Mouse (Mus musculus) ZHBTc4 (cell line): ENCODE results near the gene Tcf12.

Experiments used
- DNase-seq: peaks from one replicate; pipeline ENCODE4 v3.0.0-alpha.2; 2011; ENCODE audit warnings: low read depth, low spot score

Gene Tcf12

DNA sequence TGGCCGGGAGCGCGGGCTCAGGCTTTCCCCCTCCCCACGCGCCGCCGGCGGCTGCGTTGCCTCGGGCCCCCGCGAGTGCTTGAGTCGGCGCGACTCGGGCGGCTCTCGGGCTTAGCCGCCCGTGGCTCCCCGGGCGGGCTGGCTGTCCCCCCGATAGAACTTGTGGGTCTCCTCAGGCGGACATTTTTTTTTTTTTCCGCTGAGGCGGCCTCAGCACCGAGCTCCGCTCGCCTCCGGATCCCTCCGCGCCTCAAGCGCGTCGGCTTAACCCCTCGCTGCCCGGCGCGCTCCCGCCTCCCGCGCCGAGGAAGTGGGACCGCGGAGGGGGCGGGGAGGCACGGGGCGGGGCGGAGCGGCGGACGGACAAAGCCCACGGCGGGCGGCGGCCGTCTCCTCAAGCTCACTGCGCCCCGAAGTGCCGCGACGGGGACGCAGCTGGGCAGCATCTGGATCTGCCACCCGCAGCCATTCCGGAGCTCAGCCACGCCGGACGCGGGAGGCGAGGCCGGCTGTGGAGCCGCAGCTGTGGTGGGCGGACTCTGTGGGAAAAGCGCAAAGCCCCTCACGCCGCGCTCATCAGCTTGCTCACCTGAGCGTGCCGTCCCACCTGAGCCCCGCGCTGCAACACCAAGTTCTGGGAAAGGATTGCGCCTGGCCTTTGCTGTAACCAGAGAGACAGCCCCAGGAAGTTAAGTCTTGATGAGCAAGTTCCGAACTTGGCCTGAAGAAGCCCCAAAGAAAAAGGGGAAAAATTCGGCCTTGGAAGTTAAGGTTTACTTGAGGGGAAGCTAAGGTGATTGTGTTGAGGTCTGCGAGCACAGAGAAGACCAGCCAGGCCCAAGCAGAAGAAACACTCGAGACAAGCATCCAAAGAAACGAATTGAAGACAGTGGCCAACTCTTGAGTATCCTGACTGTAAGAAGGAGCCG is at the start of gene Tcf12:
Tcf12 (minus strand) TSS at position 250 of the 929 bp plus-strand sequence.
- DNase-seq = peak; percentile 96

DNA sequence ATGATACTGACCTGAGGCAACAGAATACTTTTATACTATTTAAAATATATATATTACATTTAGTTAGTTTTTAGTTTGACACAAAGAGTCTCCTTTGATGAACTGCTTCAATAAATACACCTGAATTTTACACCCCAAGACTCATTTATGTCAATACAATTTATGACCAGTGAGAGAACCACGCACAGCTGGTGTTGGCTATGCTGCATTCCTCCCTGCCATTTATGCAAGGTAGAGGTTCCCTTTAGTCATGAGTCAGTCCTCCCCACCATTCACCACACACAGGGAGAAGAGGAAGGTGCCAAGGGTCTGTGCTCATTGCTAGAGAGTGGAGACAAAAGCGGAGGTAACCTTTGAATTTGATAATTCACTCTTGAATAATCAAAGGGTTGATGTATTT is 46.7 kb upstream of the Tcf12 start:
- DNase-seq = no peak

DNA sequence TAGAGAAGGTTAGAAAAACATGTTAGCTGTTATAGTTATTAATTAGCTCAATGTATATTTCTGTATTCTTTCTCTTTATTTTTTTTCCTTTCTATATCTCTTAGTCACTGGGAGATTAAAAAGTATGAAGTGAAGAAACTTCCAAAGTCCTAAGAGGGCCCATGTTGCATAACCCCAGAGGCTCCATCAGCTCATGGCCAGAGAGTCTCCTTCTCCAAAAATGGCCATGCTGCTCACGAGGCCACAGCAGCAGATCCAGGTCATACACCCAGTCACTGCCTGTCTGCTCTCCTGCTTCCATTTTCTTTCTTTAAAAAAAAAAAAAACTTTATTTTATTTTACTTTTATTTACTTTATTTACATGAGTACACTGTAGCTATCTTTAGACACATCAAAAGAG is 45.4 kb upstream of the Tcf12 start:
- no peak for DNase-seq

DNA sequence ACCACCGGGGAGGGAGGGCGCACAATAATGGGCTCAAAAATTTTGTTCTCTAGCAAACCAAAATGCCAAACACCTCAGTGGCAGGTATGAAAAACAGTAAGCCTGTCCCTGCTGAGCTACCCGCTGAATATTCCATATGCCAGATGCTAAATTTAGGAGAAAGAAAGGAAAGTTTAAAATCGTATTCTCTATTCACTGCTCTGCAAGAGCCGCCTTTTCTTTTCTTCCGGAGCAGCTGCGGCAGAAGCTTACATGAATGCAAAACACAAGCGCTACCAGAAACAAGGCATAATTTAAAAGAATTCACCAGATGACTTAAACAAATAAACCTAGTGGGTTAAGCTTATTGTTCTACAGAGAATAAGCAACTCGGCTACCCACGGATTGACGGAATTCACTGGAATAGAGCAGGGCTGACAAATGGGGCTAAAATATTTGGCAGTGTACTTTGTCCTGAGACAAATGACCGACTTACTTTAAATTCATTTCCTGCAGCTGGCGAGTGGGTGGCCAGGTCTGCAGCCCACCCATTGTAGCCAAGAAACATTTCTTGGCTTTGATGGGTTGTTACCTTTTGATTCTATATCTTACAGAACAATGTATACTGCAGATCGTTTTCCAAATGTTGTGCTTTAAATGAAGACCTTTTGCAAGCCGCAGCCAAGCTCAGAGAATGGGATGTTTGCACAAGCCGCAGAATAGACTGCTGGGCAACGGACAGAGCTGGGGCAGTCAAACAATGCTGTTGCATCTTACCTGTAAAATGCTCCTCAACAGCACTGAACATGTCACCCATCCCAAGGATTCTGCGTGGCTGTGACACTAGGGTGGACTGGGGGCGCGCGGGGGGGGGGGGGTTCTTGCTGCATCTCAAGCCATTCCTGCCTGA is 43.8 kb upstream of the Tcf12 start:
- DNase-seq = no peak

DNA sequence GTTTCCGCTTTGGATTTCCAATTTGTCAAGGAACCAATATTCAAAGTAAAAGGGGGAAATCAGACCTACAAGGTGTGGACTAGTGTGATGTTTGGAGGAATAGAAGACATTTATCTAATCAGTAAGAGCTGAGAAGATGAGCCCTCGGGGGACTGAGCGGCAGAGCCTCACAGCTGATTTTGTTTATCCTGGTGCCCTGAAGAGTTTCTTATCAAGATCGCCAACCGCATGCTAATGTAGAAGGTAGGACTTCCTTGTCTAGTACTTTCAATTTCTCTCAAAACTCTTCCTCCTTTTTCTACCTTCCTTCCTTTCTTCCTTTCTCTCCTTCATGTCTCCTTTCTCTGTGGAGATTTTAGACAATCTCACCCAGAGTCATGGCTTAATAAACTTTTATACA is 32.5 kb upstream of the Tcf12 start:
- no peak for DNase-seq

DNA sequence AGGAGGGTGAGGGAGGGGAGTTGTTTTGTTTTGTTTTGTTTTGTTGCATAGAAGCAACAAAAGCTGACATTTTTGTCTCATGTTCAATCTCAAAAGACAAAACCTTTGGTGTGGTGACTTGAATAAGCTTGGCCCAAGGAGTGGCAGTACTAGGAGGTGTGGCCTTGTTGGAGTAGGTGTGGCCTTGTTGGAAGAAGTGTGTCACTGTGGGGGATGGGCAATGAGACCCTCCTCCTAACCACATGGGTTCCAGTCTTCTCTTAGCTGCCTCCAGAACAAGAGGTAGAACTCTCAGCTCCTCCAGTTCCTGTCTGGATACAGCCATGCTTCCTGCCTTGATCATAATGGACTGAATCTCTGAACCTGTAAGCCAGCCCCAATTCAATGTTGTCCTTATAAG is 26.2 kb upstream of the Tcf12 start:
- DNase-seq = peak; percentile 18

DNA sequence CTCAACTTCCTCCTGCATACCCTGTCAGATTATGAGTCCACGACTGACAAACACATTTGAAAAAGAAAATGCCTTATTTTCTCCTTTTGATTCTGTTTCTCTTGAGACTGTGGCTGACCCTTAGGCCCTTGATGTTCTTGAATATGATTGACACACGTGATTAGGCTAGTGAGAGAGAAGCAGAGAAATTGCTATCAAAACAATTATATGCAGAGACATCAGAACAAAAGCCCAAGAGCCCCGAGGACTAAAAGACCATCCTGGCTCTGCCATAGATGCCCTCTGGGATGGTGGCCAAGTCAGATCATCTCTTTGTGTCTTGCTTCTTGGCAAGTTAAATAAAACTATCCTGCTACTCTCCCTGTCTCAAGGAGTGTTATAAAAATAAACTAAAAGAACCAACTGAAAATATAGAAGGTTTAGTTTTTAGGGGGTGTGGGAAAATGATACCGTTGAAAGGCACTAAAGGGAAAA is 22.1 kb upstream of the Tcf12 start:
- no peak for DNase-seq

DNA sequence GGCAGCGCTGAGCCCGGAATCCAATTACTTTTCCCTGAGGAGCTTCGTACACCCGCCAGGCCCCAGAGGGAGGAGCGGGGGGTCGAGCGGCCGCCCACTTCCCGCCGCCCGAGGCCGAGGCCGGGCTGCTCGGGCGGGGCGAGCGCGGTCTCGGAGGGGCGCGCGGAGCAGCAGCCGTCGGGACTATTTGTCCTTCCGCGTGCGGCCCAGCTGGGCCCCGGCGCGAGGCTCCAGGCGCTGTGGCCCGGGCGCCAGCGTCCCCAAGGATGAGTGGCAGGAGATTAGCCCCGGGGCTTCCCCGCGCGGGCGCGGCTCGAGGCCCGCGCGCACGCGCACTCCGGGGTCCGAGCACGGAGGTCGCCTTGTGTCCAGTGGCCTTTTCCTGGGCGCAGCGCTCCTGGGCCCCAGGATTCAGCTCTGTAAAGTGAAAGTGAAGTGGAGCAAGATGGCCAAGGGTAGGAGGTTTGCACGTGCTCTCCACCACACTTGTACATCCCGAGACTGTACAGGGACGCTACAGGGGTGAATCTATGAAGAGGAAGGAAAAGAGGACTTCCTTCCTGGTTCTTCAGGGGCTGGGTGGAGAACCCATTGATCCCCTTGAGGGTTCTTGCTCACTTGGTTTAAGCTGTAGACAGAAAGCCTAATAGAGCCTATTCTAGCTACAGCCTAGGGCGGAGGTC is 21.6 kb upstream of the Tcf12 start:
- DNase-seq = peak; percentile 85

DNA sequence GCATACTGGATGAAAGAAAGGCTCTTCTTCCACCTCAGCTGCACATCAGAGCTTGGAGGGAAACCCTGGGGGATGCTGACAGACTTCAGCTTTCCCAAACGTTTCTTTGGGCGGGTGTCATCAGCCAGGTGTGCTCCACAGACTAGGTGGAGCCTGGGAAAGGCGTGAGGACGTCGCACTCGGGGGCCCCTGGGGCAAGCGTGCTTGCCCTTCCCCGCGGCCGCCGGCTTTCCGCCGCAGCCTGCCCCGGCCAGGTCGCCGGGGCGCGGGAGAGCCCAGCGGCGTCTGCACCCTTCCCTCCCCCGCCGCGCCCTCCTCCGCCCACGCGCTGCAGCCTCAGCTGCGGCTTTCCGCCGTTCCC is 21.0 kb upstream of the Tcf12 start:
- no peak for DNase-seq

DNA sequence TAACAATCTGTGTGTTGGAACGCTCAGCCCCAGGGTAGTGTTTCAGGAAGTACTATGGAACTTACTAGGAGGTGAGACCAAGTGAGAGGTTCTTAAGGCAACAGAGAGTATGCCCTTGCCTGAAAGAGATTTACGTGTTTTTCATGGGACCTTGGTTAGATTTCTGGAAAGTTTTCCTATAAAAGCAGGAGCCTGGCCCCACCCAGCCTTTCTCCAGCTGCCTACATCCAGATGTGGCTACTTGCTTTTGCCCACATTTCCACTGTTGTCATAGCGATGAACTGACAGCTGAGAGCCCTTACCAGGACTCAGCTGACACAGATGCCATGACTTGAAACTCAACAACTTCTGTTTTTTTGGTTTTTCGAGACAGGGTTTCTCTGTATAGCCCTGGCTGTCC is 18.2 kb upstream of the Tcf12 start:
- DNase-seq = no peak

DNA sequence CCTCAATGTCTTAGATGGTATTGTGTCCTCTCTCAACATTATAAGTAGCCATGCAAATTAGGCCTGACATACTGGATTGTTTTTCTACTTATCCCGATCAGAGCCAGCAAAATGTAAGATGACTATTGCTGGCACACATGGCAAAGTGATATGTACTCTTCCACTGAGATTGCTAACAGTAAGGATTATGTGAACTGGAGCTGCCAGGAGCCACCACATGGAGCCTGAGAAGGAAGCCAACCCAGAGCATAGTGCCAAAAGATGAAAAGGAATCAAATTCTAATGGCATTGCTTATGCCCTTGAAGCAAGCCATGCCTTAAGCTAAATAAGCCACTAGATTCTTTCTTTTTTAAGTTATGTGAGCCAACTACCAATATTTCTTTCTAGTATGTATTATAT is 13.8 kb upstream of the Tcf12 start:
- DNase-seq = no peak

DNA sequence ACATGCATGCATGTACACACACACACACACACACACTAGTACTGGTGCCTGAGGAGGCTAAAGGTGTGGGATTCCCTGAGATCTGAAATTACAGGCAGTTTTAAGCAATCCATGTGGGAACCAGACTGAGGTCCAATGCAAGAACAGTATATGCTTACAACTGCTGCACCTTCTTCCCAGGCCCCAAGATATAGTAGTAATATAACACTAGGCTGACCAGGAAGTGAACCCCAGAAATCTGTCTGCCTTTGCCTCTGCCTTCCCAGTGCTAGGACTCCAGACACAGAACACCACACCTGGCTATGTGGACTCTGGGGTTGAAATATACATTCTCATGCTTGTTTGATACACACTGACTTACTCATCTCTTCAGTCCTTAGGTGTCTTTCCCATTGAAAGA is 6.8 kb upstream of the Tcf12 start:
- no peak for DNase-seq

DNA sequence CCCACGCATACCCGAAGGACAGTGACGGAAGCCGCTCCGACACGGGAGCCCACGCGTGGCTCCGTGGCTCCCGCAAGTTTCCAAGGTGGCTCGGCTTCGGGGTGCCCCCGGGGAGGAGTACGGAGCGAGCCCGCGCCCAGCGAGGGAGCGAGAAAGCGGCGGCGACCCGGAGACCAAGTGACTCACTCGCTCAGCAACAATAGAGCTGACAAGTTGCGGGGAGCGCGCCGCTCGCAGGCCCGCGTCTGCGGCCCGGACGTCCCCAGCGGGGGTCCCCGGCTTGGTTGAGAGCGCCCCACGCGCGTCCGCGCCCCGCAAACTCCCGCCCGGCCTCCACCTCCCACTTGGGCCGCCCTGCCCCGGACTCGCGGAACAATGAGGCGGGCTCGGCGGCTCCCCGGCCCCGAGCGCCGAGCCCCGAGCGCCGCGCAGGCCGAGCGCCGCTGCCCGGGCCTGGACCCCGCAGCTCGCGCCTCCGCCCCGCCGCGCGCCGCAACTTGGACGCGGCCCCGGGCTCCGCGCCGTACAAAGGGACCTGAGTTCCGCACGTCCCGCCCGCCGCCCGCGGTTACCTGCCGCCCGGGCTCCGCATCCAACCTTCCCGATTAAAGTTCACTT is 558 bp downstream of the Tcf12 start:
- peak; percentile 80 for DNase-seq

DNA sequence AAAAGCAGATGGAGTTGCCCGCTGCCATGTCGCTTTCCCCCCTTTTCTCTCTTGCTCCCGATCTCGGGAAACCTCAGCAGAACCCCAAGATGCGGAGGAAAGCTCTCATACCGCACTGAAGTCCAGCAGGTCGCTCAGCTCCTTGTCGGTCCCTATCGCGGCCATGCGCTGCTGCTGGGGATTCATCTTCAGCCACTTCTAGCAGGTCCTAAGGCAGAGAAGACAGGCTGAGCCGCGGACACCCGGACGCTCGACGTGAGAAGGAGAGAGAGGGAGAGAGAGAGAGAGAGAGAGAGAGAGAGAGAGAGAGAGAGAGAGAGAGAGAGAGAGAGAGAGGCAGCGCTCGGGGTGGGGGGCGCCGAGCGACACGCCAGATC is 1.1 kb downstream of the Tcf12 start:
- DNase-seq = peak; percentile 73

DNA sequence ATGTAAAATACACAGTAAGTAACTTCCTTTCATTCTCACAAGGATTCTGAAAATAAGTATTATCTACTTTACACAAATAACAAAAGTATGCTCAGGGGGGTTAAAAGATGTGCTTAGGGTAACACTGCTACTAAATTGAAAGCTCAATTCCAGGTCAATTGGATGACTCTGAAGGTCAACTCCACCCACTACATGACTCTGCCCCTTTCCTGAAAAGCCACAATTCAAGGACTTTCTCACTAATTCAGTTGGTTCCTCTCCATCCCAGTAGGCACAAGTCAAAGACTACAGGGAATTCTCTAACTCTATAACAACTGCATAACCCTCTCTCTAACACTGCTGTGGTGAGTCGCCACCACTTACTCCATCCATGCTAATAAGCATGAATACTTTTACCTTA is 8.2 kb downstream of the Tcf12 start:
- DNase-seq = peak; percentile 10

DNA sequence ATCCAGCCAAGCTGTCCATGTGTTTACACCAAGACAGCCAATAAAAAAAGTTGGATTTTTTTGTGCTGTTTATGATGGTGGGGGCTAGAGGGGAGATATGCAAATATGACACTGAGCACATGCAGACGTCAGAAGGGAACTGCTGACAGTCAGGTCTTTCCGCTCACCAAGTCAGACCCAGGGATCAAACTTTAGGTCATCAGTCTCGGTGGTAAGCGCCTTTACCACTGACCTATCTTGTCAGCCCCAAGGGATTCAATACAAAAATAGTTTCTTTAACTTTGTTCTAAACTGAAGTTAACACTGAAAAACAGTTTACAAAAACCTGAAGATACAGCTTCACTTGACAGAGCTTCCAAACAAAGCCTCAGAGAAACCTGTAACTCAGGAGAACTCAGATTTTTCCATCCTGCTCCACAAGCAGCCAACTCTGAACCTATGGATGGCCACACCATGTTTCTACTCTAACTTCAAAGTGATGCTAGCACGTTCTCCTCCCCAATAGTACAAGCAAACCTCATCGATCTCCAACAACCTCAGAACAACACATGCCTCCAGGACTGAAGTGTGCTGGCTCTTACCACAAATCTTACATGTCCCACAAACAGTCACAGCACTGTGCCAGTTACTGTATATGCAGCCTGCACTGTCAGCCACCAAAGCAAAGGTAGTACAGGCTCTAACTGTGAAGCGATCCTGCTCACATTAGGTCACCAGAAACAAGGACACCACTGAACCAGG is 11.6 kb downstream of the Tcf12 start:
- no peak for DNase-seq

DNA sequence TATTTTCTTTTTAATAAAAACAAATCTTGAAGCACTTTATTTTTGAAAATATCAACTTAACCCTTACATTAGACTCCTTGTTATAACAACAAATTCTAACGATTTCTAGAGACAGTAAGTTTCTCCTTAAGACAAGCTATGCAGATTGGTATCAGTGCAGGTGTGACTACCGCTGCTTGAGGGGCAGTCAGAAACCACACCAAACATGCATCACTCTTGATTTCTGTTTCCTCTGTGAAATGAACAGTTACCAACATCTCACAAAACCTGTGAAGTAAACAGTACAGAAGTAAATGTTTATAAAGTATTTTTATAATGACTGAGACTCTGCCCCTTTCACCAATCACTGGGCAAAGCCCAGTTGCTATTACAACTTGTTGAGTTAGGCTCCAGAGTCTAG is 13.6 kb downstream of the Tcf12 start:
- DNase-seq = no peak

DNA sequence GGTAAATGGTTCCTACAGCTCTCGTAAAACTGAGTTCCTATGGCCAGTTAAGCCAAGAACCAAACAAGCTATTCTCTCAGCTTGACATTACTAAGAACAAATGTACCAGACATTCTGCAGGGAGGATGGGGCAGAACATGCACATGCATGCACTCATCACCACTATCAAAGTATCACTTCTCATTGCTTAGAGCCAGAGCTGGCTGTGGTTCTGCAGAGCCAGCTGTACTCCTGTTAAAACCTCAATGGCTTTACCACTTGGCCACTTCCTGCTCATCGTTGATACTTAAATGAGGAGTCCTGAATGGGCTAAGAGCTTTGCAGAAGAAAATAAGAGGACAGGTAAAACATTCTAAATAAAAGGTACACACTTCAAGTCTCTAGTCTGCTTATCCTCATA is 14.6 kb downstream of the Tcf12 start:
- peak; percentile 5 for DNase-seq

DNA sequence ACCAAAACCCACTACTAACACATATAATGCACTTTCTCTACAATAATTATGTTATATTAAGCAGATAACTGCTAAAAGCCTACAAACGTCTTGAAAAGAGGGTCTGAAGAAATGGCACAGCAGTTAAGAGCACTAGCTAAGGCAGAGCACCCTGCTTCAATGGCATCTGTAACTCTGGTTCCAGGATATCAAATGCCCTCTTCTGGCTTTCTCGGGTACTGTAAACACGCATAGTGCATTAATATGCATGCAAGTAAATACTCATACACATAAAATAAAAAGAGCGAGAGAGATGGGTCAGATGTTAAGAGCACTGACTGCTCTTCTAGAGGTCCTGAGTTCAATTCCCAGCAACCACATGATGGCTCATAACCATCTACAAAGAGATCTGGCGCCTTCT is 17.0 kb downstream of the Tcf12 start:
- DNase-seq = peak; percentile 45

DNA sequence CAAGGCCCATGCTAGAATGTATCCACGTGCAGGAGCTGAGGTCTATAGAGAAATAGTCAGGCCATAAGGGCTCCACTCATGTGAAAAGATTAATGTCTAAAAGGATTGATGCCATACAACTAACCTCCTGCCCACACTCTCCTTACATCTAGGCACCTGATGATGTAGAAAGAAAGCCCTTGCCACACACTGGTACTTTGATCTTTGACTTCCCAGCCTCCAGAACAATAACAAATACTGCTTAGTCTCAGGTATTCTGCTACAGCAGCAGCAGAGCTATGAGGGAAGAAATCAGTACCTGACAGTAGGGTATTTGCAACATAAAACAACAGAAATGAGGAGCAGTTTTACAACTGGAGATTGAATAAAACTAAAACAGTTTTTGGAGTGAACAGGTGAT is 19.5 kb downstream of the Tcf12 start:
- no peak for DNase-seq
